Mouse (Mus musculus): Measurements from ENCODE around the gene Stox2.

The Stox2 gene

GRCm38 (mm10) chr8:47243016-47243630 is 203.0 kb downstream of the Stox2 start:
- DNase-seq (ENCODE audit: low read depth, low spot score), result no peak

- peak; percentile 80 for DNase-seq (ENCODE audit: low read depth, low spot score)
Measured at GRCm38 (mm10) chr8:47242207-47243004, 203.8 kb downstream of the Stox2 start.

GRCm38 (mm10) chr8:47241421-47242078 is 204.6 kb downstream of the Stox2 start:
- DNase-seq (ENCODE audit: low read depth, low spot score), result no peak

- no peak for DNase-seq (ENCODE audit: low read depth, low spot score)
Measured at GRCm38 (mm10) chr8:47240871-47241270, 205.3 kb downstream of the Stox2 start.

- no peak for DNase-seq (ENCODE audit: low read depth, low spot score)
Measured at GRCm38 (mm10) chr8:47240266-47240665, 205.9 kb downstream of the Stox2 start.

- DNase-seq (ENCODE audit: low read depth, low spot score), result peak; percentile 57
Measured at GRCm38 (mm10) chr8:47232081-47232480, 214.1 kb downstream of the Stox2 start.

- DNase-seq (ENCODE audit: low read depth, low spot score), result no peak
Measured at GRCm38 (mm10) chr8:47230057-47230456, 216.1 kb downstream of the Stox2 start.

- DNase-seq (ENCODE audit: low read depth, low spot score), result peak; percentile 90
Measured at GRCm38 (mm10) chr8:47221851-47222250, 224.3 kb downstream of the Stox2 start.

- no peak for DNase-seq (ENCODE audit: low read depth, low spot score)
Measured at GRCm38 (mm10) chr8:47221191-47221590, 225.0 kb downstream of the Stox2 start.

GRCm38 (mm10) chr8:47220390-47220789 is 225.8 kb downstream of the Stox2 start:
- no peak for DNase-seq (ENCODE audit: low read depth, low spot score)

GRCm38 (mm10) chr8:47218536-47218935 is 227.6 kb downstream of the Stox2 start:
- no peak for DNase-seq (ENCODE audit: low read depth, low spot score)

GRCm38 (mm10) chr8:47218021-47218420 is 228.1 kb downstream of the Stox2 start:
- DNase-seq (ENCODE audit: low read depth, low spot score), result peak; percentile 46

GRCm38 (mm10) chr8:47212124-47212523 is 234.0 kb downstream of the Stox2 start:
- no peak for DNase-seq (ENCODE audit: low read depth, low spot score)

GRCm38 (mm10) chr8:47211226-47211625 is 234.9 kb downstream of the Stox2 start:
- DNase-seq (ENCODE audit: low read depth, low spot score), result no peak

- DNase-seq (ENCODE audit: low read depth, low spot score), result no peak
Measured at GRCm38 (mm10) chr8:47208246-47208645, 237.9 kb downstream of the Stox2 start.

- DNase-seq (ENCODE audit: low read depth, low spot score), result no peak
Measured at GRCm38 (mm10) chr8:47206640-47207237, 239.4 kb downstream of the Stox2 start.

GRCm38 (mm10) chr8:47205472-47205871 is 240.7 kb downstream of the Stox2 start:
- DNase-seq (ENCODE audit: low read depth, low spot score), result peak; percentile 57

GRCm38 (mm10) chr8:47196391-47196790 is 249.8 kb downstream of the Stox2 start:
- no peak for DNase-seq (ENCODE audit: low read depth, low spot score)

GRCm38 (mm10) chr8:47193321-47193996 is 252.7 kb downstream of the Stox2 start:
- peak; percentile 27 for DNase-seq (ENCODE audit: low read depth, low spot score)

GRCm38 (mm10) chr8:47191444-47192365 is 254.5 kb downstream of the Stox2 start:
- DNase-seq (ENCODE audit: low read depth, low spot score), result no peak
